Mouse (Mus musculus) hindbrain, embryonic 16.5 days (tissue): ENCODE measurements around the gene Sgca. TPM values are rescaled to one million over a fixed set of nuclear protein-coding genes. Genes with fewer than 3 reads are reported as not detected.

Experiments
- ATAC-seq: fragments of 200-750 bp; cut with Nextera tagmentation; 2 replicates; pipeline ENCODE4 v1.8.0; 2017; ENCODE audit warnings: moderate TSS enrichment, moderate library complexity
- H3K27ac ChIP-seq: fragments of 300-500 bp; sonication (generic); 2 replicates; pipeline ENCODE4 v1.5.1; 2014; ENCODE audit warnings: low read depth, mild to moderate bottlenecking, control low read depth, low read length, moderate library complexity
- H3K27me3 ChIP-seq: fragments of 300-500 bp; sonication (generic); replicated peaks from 2 replicates; pipeline ENCODE4 v1.6.1; 2014; ENCODE audit warnings: low read length; ENCODE audit not compliant: control insufficient read depth, insufficient read depth
- H3K36me3 ChIP-seq: fragments of 300-500 bp; sonication (generic); 2 replicates; pipeline ENCODE4 v1.6.1; 2014; ENCODE audit warnings: mild to moderate bottlenecking, low read length, moderate library complexity, mixed read lengths; ENCODE audit not compliant: control insufficient read depth, insufficient read depth
- H3K4me1 ChIP-seq: fragments of 300-500 bp; sonication (generic); 2 replicates; pipeline ENCODE4 v1.6.1; 2014; ENCODE audit warnings: low read depth, low read length; ENCODE audit not compliant: control insufficient read depth, insufficient read depth
- H3K4me2 ChIP-seq: fragments of 300-500 bp; sonication (generic); 2 replicates; pipeline ENCODE4 v1.6.1; 2014; ENCODE audit warnings: mild to moderate bottlenecking, low read length, control low read depth, moderate library complexity
- H3K4me3 ChIP-seq: fragments of 300-500 bp; sonication (generic); 2 replicates; pipeline ENCODE4 v1.5.1; 2014; ENCODE audit warnings: mild to moderate bottlenecking, low read length, control low read depth, moderate library complexity
- H3K9ac ChIP-seq: fragments of 300-500 bp; sonication (generic); 2 replicates; pipeline ENCODE4 v1.6.1; 2014; ENCODE audit warnings: low read depth, mild to moderate bottlenecking, control low read depth, low read length, moderate library complexity
- H3K9me3 ChIP-seq: fragments of 300-500 bp; sonication (generic); 2 replicates; pipeline ENCODE4 v1.6.1; 2014; ENCODE audit warnings: mild to moderate bottlenecking, low read length, moderate library complexity; ENCODE audit not compliant: control insufficient read depth
- WGBS: fragments of 180-500 bp; shearing (Covaris S2); extraction: QIAGEN DNeasy Blood & Tissue Kit; methylation state at CpG from one replicate; pipeline ENCODE4 v1.1.7; 2014; 5-methylcytosine and 5-hydroxymethylcytosine counted together
- polyA plus RNA-seq: library from polyadenylated mRNA; unstranded; fragments of >200 nt; fragmentation: Nextera tagmentation; extraction: Ambion mirVana; gene quantifications from 2 replicates; pipeline ENCODE4 v1.2.1, GENCODE M21; 2015

The Sgca gene
- polyA plus RNA-seq, 1 experiment from 2014 or later, result 0.24 TPM

DNA sequence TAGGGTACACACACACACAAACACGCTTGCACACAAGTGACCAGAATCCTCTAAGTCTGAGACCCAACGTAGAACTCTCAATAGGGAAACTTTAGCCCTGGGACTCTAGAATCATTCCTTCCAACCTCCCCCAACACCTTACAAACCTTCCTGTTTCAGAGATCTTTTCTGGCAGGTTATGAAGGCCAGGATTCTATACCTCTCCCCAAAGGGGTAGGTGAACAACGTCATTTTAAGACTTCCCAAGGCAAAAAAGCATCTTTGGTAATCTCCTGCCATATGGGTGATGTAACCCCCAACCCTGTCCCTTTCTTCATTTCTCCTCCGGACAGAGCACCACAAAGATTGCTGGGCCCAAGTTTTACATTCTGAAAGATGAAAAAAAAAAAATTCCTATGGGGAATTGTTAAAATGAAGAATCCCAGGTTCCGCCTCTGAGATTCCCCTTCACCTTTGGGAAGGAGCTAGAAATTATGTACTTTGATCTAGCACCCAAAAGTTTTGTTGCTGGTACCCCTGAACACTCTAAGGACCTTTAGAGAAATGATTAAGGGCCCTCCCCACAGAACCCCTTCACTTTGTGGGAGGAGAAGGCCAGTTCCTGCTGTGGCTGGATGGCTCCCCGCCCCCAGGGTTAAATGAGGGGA is 14.1 kb upstream of the Sgca start:
- Histone ChIP-seq H3K27ac (peak overlapping the region; percentile 95), H3K4me2 (peak overlapping the region; percentile 96), H3K9me3 (no peaks in the 10 kb centered on the region), H3K4me3 (peak overlapping the region; percentile 68), H3K36me3 (no peaks in the 10 kb centered on the region), H3K9ac (peak overlapping the region; percentile 86), H3K4me1 (peaks cover 41% of the 10 kb centered on the region), H3K27me3 (no peaks in the 10 kb centered on the region)
- no peak for ATAC-seq
- WGBS, result 34% methylated on average over 6 of the region's 6 CpGs

DNA sequence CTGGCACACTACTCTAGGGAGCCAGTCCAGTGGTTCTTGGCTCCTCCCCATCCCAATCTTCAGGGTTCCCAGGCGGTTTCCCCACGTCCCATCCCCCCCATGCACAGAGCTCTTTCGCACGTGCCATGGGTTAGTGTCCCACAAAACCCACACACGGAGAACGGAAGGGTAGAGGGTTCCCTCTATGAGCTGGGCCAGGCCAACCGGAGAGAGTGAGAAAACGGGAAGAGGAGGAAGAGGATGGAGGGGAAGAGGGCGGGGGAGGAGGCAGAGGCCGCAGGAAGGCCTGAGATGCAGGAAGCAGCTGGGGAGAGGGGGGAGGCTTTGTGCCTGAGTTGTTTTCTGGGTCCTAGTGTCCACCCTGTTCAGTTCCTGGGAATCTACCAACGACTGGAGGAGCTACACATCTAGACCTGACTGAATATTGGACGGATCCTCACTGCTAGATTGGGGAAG is 13.5 kb upstream of the Sgca start:
- Histone ChIP-seq H3K4me3 (peak overlapping the region; percentile 68), H3K4me2 (peak overlapping the region; percentile 96), H3K36me3 (no peaks in the 10 kb centered on the region), H3K4me1 (peaks cover 35% of the 10 kb centered on the region), H3K27me3 (no peaks in the 10 kb centered on the region), H3K9ac (peak overlapping the region; percentile 78), H3K9me3 (no peaks in the 10 kb centered on the region), H3K27ac (peak overlapping the region; percentile 95)
- under 1% methylated on average over 12 of the region's 12 CpGs for WGBS
- peak; percentile 73 for ATAC-seq

DNA sequence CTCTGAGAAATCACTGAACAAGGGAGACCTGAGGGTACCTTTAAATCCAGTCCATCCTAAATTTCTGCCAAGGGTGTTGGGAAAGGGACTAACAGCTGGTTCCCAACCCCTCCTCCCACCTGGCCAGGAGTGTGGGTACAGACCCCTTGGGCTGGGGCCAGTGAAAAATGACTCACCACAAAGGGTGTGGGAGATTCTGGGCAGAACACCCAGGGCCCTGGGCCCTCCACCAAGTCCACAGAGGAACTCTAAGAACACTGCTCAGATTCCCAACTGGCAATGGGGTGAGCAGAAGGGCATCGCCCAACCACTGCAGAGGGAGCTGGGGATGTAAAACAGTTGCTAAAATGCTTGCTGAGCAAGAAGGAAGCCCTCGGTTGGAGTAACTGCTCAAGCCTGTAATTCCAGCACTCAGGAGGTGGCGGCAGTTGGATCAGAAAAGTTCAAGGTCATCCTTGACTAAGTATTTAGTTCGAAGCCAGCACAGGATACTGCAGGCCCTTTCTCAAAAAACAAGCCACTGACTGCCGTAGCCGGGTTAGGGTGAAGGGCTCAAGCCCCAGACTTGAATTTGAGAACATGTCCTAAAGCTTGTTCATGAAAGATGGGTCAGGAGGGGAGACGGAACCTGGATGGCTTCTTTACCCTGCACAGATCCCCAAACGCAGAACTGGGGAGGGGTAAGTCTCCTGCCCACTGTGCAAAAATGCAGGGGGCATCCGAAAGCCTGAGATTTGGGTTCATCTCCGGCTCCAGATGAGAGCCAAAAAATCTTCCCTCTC is 12.8 kb upstream of the Sgca start:
- no peaks in the 10 kb centered on the region for H3K27me3 ChIP-seq
- peaks cover 29% of the 10 kb centered on the region for H3K4me1 ChIP-seq
- 16% methylated on average over 10 of the region's 10 CpGs for WGBS
- H3K4me2 ChIP-seq, result peak overlapping the region; percentile 96
- no peak for ATAC-seq
- peak overlapping the region; percentile 68 for H3K4me3 ChIP-seq
- no peaks in the 10 kb centered on the region for H3K36me3 ChIP-seq
- H3K9me3 ChIP-seq, result no peaks in the 10 kb centered on the region
- H3K27ac ChIP-seq, result peak overlapping the region; percentile 95
- H3K9ac ChIP-seq, result peak overlapping the region; percentile 78

DNA sequence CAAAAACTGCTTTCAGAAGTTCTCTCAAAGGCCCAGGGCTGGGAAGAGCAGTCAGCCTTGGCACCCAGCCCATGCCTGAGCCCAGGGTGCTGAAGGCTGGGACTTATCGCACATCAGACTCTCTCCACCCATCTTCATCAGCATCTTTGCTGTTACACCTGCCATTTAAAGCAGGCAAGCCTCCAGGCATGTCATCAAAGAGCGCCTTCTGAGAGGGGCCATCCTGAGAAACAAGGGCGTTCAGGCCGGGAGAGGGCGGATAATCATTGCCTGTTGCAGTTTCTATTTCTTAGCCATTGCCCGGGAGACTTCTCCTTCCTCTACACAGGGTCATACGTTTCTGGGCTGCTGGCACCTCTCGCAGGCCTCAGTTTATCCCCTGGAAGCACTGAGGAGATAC is 11.7 kb upstream of the Sgca start:
- Histone ChIP-seq H3K27me3 (no peaks in the 10 kb centered on the region), H3K4me1 (peaks cover 18% of the 10 kb centered on the region), H3K9ac (no peak overlapping the region), H3K4me3 (no peak overlapping the region), H3K4me2 (no peak overlapping the region), H3K9me3 (no peaks in the 10 kb centered on the region), H3K27ac (no peak overlapping the region), H3K36me3 (no peaks in the 10 kb centered on the region)
- WGBS, result 86% methylated on average over 8 of the region's 8 CpGs
- no peak for ATAC-seq

DNA sequence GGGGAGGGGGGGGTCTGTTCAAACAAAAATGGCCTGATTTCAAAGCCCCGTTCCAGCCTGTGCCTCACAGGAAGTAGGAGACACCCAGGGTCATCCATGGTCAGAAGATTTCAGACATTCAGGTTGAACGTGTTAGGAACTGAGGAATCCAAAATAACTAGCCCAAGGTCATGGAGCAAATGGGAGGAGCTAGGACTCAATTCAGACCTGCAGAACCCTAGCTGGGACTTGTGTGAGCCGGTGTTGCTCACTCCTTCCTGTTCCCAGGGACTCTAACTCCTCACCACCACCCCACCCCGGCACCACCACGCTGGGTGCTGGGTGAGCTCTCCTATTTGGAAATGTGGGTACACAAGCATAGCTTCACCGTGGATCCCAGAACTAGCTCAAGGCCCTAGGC is 11.2 kb upstream of the Sgca start:
- H3K36me3 ChIP-seq, result no peaks in the 10 kb centered on the region
- H3K4me2 ChIP-seq, result no peak overlapping the region
- no peak overlapping the region for H3K4me3 ChIP-seq
- no peak overlapping the region for H3K27ac ChIP-seq
- no peak for ATAC-seq
- peaks cover 18% of the 10 kb centered on the region for H3K4me1 ChIP-seq
- H3K9me3 ChIP-seq, result no peaks in the 10 kb centered on the region
- H3K27me3 ChIP-seq, result no peaks in the 10 kb centered on the region
- H3K9ac ChIP-seq, result no peak overlapping the region
- WGBS, result 57% methylated on average over 6 of the region's 6 CpGs

DNA sequence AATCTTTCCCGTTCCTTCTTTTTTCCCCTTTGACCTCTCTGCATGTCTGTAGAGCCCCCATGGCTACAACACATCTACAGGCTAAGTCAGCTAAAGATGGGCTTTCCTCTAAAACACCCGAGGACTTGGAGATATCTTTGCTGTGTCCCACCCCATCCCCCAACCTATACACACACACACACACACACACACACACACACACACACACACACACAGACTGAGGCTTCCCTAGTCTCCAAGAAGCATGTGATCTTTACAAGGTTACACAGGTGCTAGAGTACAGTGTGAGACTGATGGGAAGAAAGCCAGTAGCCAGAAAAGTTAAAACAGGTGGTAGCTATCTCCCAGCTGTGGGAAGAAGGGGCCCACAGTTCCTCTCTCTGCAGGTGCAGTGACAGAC is 10.3 kb upstream of the Sgca start:
- H3K36me3 ChIP-seq, result no peaks in the 10 kb centered on the region
- no peak for ATAC-seq
- H3K9ac ChIP-seq, result no peak overlapping the region
- H3K4me3 ChIP-seq, result no peak overlapping the region
- H3K27ac ChIP-seq, result no peak overlapping the region
- no peak overlapping the region for H3K4me2 ChIP-seq
- WGBS, result 78% methylated on average over 2 of the region's 2 CpGs
- peaks cover 18% of the 10 kb centered on the region for H3K4me1 ChIP-seq
- H3K27me3 ChIP-seq, result no peaks in the 10 kb centered on the region
- H3K9me3 ChIP-seq, result no peaks in the 10 kb centered on the region

DNA sequence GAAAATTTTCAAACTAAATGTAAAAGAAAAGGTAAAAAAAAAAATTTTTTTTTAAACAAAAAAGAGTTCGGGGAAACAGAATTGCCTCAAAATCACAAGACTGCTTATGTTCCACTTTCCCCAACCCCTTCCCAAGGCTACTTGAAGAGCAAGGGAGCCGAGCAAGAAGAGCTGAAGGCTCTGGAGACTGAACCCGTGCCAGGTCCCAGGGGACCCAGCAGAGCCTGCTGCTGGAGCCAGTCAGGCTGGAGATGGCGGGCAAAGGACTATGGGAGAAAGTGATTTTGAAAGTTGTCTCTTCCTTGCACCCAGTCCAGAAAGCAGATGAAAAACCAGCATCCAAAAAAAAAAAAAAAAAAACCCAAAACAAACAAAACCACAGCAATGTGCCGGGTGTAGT is 9.7 kb upstream of the Sgca start:
- Histone ChIP-seq H3K4me3 (no peak overlapping the region), H3K9ac (no peak overlapping the region), H3K36me3 (no peaks in the 10 kb centered on the region), H3K9me3 (no peaks in the 10 kb centered on the region), H3K27ac (no peak overlapping the region), H3K27me3 (no peaks in the 10 kb centered on the region), H3K4me2 (no peak overlapping the region), H3K4me1 (peaks cover 18% of the 10 kb centered on the region)
- 77% methylated on average over 5 of the region's 5 CpGs for WGBS
- ATAC-seq, result no peak

DNA sequence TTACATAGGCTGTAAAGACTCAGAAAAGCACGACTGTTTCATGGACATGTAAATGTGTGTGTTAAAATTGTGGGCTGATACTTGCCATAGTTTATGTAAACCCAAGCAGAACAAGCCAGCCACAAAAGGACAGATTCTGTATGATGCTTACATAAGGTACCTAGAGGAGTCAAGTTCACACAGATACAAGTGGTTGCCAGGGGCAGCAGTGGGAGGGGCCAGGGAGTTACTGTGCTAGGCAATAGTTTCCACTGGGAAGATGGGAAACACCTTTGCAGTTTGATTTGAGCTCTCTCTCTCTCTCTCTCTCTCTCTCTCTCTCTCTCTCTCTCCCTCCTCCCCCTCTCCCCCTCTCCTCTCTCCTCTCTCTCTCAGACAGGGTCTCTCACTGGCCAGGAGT is 9.0 kb upstream of the Sgca start:
- no peak overlapping the region for H3K4me2 ChIP-seq
- H3K9me3 ChIP-seq, result no peaks in the 10 kb centered on the region
- no peak overlapping the region for H3K4me3 ChIP-seq
- H3K36me3 ChIP-seq, result no peaks in the 10 kb centered on the region
- WGBS, result 55% methylated on average over 1 of the region's 1 CpGs
- H3K9ac ChIP-seq, result no peak overlapping the region
- H3K4me1 ChIP-seq, result peaks cover 13% of the 10 kb centered on the region
- no peak for ATAC-seq
- no peaks in the 10 kb centered on the region for H3K27me3 ChIP-seq
- no peak overlapping the region for H3K27ac ChIP-seq

DNA sequence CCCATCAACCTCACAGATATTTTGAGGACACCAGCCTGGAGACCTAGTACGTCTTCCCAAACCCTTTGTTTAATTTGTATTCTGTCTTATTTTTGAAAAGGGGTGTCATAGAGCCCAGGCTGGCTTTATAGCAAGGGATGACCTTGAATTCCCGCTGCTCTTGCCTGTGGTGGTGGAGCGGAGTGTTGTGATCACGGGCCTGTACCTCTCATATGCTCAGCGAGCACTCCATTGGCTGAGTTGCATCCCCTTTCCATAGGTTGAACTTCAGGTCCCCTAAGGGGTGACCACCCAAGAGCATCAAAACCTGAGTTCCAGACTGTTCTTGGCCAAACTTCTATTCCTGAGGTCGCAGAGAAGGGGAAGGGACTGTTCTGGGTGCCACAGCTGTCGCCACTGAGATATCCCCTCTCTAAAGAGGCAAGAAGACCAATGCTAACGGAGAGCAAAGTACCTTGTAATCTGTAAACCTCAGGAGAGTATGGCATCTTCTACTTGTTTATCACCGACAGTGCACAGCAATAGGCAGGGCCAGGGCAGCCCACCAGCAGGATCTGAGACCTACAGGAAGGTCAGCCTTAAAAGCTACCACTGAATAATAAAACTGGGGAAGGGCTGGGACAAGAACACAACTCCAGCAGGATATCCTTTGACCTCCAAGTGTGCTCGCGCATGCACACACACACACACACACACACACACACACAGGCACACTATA is 3.5 kb upstream of the Sgca start:
- Histone ChIP-seq H3K9me3 (no peaks in the 10 kb centered on the region), H3K4me3 (peak overlapping the region; percentile 30), H3K36me3 (no peaks in the 10 kb centered on the region), H3K9ac (peak overlapping the region; percentile 52), H3K27me3 (no peaks in the 10 kb centered on the region), H3K27ac (peak overlapping the region; percentile 72), H3K4me1 (peaks cover 10% of the 10 kb centered on the region), H3K4me2 (peak overlapping the region; percentile 58)
- WGBS, result 76% methylated on average over 11 of the region's 11 CpGs
- ATAC-seq, result peak; percentile 6; the same call in 1 of the 2 replicates
